Mouse (Mus musculus) embryo, embryonic 9.5 days (tissue): Measurements from ENCODE around the gene Sirt2.

Experiments used
- DNase-seq: peaks from one replicate; pipeline ENCODE4 v3.0.0-alpha.2; 2017; ENCODE audit errors: extremely low spot score

Gene Sirt2

DNA sequence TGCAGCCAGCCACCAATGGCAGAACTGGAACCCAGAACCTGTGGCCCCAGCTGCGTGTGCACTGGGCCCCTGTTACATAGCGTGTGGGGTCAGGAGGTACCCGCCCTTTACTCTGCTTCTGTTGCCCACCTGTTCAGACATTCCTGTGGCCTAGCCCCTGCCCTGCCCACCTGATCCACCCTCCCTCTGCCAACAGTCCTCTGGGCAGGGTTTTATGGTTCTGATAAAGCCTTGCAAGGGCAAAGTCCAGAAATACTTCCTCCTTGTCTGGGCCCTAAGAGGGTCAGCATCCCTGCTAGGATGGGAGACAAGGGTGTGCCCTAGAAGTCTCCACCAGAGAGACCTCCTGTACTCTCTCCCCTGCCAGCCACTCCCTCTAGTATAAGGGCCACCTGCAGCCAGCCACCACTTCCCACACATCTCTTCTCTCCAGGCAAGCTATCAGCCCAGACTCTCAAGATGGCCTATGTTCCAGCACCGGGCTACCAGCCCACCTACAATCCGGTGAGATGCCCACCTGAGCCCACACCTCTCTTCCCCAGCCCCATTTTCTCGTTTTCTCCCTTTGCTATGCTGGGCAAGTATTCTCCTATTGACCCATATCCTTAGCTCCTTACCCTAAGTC lies 67.3 kb downstream of the Sirt2 start, which contains the start of gene Lgals4:
Gene Lgals4, plus strand, starts transcription at position 132 of the 625 bp plus-strand sequence.
- DNase-seq, result no peak

DNA sequence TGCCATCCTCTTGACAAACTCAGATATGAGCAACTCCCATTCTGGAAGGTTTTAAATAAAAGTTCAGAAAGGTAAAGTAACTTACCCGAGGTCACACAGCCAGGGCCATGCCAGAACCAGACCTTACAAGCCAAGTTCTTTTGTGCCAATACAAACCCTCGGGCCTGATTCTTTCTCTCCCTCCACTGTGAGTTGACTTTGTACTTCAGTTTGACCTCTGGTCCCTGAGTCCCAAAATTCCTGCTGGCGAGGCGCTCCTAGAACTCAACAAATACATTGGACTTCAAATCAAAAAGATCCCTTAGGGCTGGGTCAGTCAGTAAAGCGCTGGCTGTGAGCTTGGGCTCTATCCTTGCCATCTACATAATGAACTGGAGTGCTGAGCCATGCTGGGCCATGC lies 70.4 kb downstream of the Sirt2 start:
- no peak for DNase-seq
